Mouse (Mus musculus): ENCODE measurements around the gene Ino80d. TPM values are rescaled to one million over a fixed set of nuclear protein-coding genes. Genes with fewer than 3 reads are reported as not detected.

Gene Ino80d
- polyA plus RNA-seq, 1 experiment from 2014 or later: 4.9 TPM

DNA sequence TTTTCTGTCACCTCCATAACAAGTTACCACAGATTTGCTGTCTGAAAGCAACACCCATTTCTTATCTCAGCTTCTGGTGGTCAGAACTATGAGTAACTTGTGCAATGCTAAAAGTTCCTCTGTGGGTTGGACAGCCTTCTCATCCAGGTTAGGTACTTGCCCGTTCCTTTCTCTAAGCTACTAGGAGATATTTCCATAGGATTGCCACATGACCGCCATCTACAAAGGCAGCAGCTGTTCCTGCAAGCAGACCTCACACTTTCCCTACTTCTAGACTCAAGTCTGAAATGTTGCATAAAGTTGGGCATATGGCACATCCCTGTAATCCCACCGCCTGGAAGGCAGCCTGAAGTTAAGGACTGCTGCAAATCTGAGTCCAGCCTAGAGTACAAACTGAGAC is 11.7 kb upstream of the Ino80d start:
- H3K27ac ChIP-seq (ENCODE audit: low read length): no peak overlapping the region
- ATAC-seq (ENCODE audit: low read depth): no peak
- peaks cover 8% of the 10 kb centered on the region for H3K4me1 ChIP-seq (ENCODE audit: control insufficient read depth, low read depth, low read length)
- no peak overlapping the region for H3K4me2 ChIP-seq (ENCODE audit: low read depth, low read length)
- no peaks in the 10 kb centered on the region for H3K27me3 ChIP-seq (ENCODE audit: control insufficient read depth, insufficient read depth, low read depth, low read length)
- H3K9me3 ChIP-seq (replicated peaks; ENCODE audit: control insufficient read depth, low read length): no peaks in the 10 kb centered on the region
- no peak overlapping the region for H3K4me3 ChIP-seq (ENCODE audit: low read depth, low read length)
- no peak overlapping the region for H3K9ac ChIP-seq (ENCODE audit: low read depth, low read length)
- peaks cover 17% of the 10 kb centered on the region for H3K36me3 ChIP-seq (ENCODE audit: control insufficient read depth, insufficient read depth)
- 60% methylated on average over 3 of the region's 3 CpGs for WGBS (ENCODE audit: insufficient replicate concordance)

DNA sequence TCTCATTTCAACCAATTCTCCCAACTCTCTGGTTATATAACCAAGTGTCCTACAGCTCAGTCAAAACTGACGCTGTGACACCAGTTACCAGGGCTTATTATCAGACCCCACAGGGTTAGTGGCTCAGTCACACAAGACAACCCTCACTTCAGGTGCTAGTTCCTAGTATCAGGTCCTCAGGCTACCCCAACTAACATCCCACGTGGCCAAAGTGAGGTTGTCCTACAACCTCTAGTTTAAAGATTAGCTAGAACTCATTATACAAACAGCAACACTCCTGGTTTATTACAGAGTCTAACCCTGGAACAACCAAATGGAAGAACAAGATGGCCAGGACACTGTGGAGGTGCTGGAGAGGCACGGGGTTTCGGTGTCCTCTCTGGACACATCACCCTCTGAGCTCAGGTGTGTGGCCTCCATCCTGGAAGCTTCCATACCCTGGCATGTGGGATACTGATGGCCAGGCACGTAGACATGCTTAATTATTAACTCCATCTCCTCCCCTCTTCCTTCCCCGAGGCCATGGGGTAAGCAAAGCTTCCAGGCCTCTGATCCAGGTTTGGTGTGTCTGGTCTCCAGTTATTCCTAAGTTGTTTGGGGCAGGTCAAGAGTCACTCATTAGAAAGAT is 9.5 kb upstream of the Ino80d start:
- H3K36me3 ChIP-seq (ENCODE audit: control insufficient read depth, insufficient read depth): peaks cover 38% of the 10 kb centered on the region
- no peaks in the 10 kb centered on the region for H3K9me3 ChIP-seq (replicated peaks; ENCODE audit: control insufficient read depth, low read length)
- peaks cover 4% of the 10 kb centered on the region for H3K4me1 ChIP-seq (ENCODE audit: control insufficient read depth, low read depth, low read length)
- no peak overlapping the region for H3K4me3 ChIP-seq (ENCODE audit: low read depth, low read length)
- H3K4me2 ChIP-seq (ENCODE audit: low read depth, low read length): no peak overlapping the region
- H3K27me3 ChIP-seq (ENCODE audit: control insufficient read depth, insufficient read depth, low read depth, low read length): no peaks in the 10 kb centered on the region
- H3K9ac ChIP-seq (ENCODE audit: low read depth, low read length): no peak overlapping the region
- peak; percentile 83 for ATAC-seq (ENCODE audit: low read depth)
- WGBS (ENCODE audit: insufficient replicate concordance): 64% methylated on average over 6 of the region's 6 CpGs
- peak overlapping the region; percentile 84 for H3K27ac ChIP-seq (ENCODE audit: low read length)

DNA sequence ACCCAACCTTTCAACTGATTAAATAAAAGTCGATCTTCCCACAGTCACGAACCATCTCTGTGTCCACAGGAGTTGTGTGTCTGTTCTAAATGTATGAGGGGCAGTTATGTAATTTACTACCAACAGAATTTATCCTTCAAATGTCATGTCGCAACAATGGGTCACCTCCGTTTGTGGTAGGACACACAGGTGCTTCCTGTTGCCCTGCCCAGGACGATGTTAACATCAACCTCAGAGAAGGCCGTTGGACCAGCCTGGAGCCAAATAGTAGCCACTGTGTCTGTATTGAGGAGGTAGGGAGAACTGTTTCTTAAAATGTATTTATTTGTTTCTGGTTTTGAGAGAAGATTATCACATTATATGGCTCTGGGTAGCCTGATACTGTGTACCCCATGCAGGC is 7.5 kb upstream of the Ino80d start:
- Histone ChIP-seq H3K4me2 (ENCODE audit: low read depth, low read length) (no peak overlapping the region), H3K27ac (ENCODE audit: low read length) (peak overlapping the region; percentile 67), H3K9ac (ENCODE audit: low read depth, low read length) (no peak overlapping the region), H3K4me3 (ENCODE audit: low read depth, low read length) (no peak overlapping the region), H3K27me3 (ENCODE audit: control insufficient read depth, insufficient read depth, low read depth, low read length) (no peaks in the 10 kb centered on the region), H3K9me3 (replicated peaks; ENCODE audit: control insufficient read depth, low read length) (no peaks in the 10 kb centered on the region), H3K36me3 (ENCODE audit: control insufficient read depth, insufficient read depth) (peaks cover 46% of the 10 kb centered on the region), H3K4me1 (ENCODE audit: control insufficient read depth, low read depth, low read length) (peaks cover 6% of the 10 kb centered on the region)
- 39% methylated on average over 6 of the region's 6 CpGs for WGBS (ENCODE audit: insufficient replicate concordance)
- no peak for ATAC-seq (ENCODE audit: low read depth)

DNA sequence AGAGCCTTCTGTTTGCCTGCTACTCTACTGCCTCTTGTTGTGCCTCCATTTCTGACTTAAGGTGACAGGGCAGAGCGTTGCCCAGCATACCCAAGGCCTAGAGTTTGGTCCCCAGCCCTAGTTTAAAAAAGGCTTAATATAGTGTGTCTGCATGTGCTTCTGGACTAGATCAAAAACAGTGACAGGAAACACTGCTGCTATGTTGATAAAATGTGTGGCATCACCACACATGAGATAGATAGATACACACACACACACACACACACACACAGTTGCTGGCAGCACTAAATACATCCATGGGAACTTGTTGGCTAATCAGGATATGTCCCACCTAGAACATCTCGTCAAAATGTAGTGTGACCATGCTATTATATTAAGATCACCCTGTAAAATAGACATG is 5.9 kb upstream of the Ino80d start:
- no peak overlapping the region for H3K4me3 ChIP-seq (ENCODE audit: low read depth, low read length)
- peaks cover 12% of the 10 kb centered on the region for H3K4me1 ChIP-seq (ENCODE audit: control insufficient read depth, low read depth, low read length)
- 46% methylated on average over 2 of the region's 2 CpGs for WGBS (ENCODE audit: insufficient replicate concordance)
- peaks cover 46% of the 10 kb centered on the region for H3K36me3 ChIP-seq (ENCODE audit: control insufficient read depth, insufficient read depth)
- no peak overlapping the region for H3K9ac ChIP-seq (ENCODE audit: low read depth, low read length)
- ATAC-seq (ENCODE audit: low read depth): no peak
- no peaks in the 10 kb centered on the region for H3K27me3 ChIP-seq (ENCODE audit: control insufficient read depth, insufficient read depth, low read depth, low read length)
- H3K4me2 ChIP-seq (ENCODE audit: low read depth, low read length): no peak overlapping the region
- H3K9me3 ChIP-seq (replicated peaks; ENCODE audit: control insufficient read depth, low read length): no peaks in the 10 kb centered on the region
- H3K27ac ChIP-seq (ENCODE audit: low read length): no peak overlapping the region

DNA sequence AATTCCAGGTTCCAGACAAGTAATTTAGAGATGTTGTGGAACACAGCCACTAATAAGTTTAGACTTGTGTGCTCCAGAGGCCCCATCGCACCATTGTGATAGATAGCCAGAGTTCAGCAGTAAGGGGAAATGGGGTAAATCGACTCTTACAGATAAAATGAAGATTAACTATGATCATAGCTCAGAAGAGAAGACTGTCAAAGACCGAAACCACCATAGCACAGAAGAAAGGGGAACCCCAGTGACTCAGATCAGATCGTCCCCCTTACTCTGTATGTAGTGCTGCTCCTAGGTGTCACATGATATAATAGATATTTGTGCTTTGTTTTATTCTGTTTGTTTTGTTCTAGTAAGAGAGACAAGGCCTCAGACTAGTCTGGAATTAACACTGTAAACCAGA is 5.2 kb upstream of the Ino80d start:
- WGBS (ENCODE audit: insufficient replicate concordance): 30% methylated on average over 4 of the region's 4 CpGs
- ATAC-seq (ENCODE audit: low read depth): no peak
- no peak overlapping the region for H3K4me2 ChIP-seq (ENCODE audit: low read depth, low read length)
- no peaks in the 10 kb centered on the region for H3K9me3 ChIP-seq (replicated peaks; ENCODE audit: control insufficient read depth, low read length)
- H3K27me3 ChIP-seq (ENCODE audit: control insufficient read depth, insufficient read depth, low read depth, low read length): no peaks in the 10 kb centered on the region
- H3K36me3 ChIP-seq (ENCODE audit: control insufficient read depth, insufficient read depth): peaks cover 46% of the 10 kb centered on the region
- H3K4me3 ChIP-seq (ENCODE audit: low read depth, low read length): no peak overlapping the region
- H3K4me1 ChIP-seq (ENCODE audit: control insufficient read depth, low read depth, low read length): peaks cover 12% of the 10 kb centered on the region
- H3K27ac ChIP-seq (ENCODE audit: low read length): no peak overlapping the region
- no peak overlapping the region for H3K9ac ChIP-seq (ENCODE audit: low read depth, low read length)

DNA sequence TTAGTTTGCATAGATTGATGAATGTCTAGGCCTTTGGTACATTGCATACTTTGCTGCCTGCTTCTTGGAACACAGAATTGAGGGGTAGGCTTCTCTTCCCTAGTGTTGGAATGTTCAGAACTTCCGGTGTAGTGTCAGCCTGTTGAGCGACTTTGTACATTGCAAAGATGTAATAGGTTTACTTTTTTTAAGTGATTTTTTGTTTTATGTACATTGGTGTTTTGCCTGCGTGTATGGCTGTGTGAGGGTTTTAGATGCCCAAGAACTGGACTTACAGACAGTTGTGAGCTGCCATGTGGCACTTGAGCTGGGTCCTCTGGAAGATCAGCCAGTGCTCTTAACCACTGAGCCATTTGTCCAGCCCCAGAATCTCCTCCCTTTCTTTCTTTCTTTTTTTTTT is 1.1 kb upstream of the Ino80d start:
- H3K4me1 ChIP-seq (ENCODE audit: control insufficient read depth, low read depth, low read length): peaks cover 19% of the 10 kb centered on the region
- no peak for ATAC-seq (ENCODE audit: low read depth)
- H3K9me3 ChIP-seq (replicated peaks; ENCODE audit: control insufficient read depth, low read length): no peaks in the 10 kb centered on the region
- peak overlapping the region; percentile 90 for H3K4me3 ChIP-seq (ENCODE audit: low read depth, low read length)
- peak overlapping the region; percentile 81 for H3K4me2 ChIP-seq (ENCODE audit: low read depth, low read length)
- H3K9ac ChIP-seq (ENCODE audit: low read depth, low read length): peak overlapping the region; percentile 99
- H3K27ac ChIP-seq (ENCODE audit: low read length): peak overlapping the region; percentile 98
- 14% methylated on average over 3 of the region's 3 CpGs for WGBS (ENCODE audit: insufficient replicate concordance)
- H3K36me3 ChIP-seq (ENCODE audit: control insufficient read depth, insufficient read depth): peaks cover 23% of the 10 kb centered on the region
- H3K27me3 ChIP-seq (ENCODE audit: control insufficient read depth, insufficient read depth, low read depth, low read length): no peaks in the 10 kb centered on the region

DNA sequence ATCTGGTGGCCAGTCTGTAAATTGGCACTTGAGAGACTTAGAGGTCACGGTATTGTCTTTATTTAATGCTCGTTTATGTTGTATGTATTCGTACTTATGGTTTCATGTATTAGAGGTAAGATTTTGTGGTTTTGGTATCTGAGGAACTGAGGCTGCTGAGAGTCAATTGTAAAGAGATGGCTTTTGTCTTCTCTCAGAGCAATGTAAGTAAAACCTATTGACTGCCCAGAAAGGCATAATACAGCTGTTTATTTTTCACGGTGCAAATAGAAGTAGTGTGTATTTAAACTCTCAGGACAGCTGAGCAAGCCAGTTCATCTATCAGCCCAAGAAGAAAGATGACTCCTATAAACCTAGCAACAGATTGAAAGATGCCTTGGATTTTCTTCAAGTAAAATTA is 629 bp upstream of the Ino80d start:
- Histone ChIP-seq H3K36me3 (ENCODE audit: control insufficient read depth, insufficient read depth) (peaks cover 19% of the 10 kb centered on the region), H3K27ac (ENCODE audit: low read length) (peak overlapping the region; percentile 98), H3K9me3 (replicated peaks; ENCODE audit: control insufficient read depth, low read length) (no peaks in the 10 kb centered on the region), H3K9ac (ENCODE audit: low read depth, low read length) (peak overlapping the region; percentile 99), H3K4me3 (ENCODE audit: low read depth, low read length) (peak overlapping the region; percentile 90), H3K27me3 (ENCODE audit: control insufficient read depth, insufficient read depth, low read depth, low read length) (no peaks in the 10 kb centered on the region), H3K4me1 (ENCODE audit: control insufficient read depth, low read depth, low read length) (peaks cover 20% of the 10 kb centered on the region), H3K4me2 (ENCODE audit: low read depth, low read length) (peak overlapping the region; percentile 81)
- whole genome bisulfite sequencing (ENCODE audit: insufficient replicate concordance): 3% methylated on average over 4 of the region's 4 CpGs
- ATAC-seq (ENCODE audit: low read depth): no peak

DNA sequence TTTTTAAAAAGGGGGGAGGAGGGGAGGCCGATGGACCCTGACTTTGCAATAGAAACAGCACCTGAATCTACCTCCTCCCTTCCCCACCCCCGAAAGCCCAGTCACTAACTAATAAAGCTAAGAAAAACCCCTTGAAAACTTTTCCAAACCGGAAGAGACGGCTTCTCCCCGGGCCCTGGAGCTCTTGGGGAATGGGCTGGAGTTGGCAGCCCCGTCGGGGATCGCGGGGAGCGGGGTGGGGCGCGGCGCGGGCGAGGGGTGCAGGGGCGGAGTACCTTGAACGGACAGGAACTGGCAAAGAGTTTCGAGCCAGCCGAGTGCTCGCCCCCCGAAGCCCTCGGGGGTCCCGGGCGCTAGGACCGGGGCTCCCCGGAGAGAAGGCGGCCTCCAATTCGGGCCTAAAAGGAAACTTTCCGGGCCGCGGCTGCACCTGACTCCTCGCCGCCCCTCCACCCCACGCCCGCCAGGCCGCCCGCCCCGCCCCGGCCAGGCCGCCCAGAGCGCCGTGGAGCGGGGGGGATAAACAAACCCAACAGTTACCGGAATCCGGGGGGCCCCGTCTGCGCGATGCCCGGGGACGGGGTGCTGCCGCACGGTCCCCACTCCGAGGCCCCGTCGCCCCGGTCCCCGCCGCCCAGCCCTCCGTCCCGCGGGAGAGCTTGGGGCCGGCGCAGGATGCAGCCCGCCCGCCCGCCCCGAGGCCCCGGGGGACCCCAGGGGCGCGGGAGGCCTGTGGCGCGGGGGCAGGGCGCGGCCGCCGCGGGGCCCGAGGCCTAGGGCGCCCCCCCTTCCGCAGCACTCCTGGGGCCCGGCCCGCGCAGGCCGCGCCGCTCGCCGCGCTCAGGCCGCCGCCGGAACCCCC is 962 bp downstream of the Ino80d start:
- peak; percentile 74 for ATAC-seq (ENCODE audit: low read depth)
- Histone ChIP-seq H3K9ac (ENCODE audit: low read depth, low read length) (peak overlapping the region; percentile 99), H3K4me3 (ENCODE audit: low read depth, low read length) (peak overlapping the region; percentile 90), H3K4me2 (ENCODE audit: low read depth, low read length) (peak overlapping the region; percentile 81), H3K27ac (ENCODE audit: low read length) (peak overlapping the region; percentile 98), H3K36me3 (ENCODE audit: control insufficient read depth, insufficient read depth) (peaks cover 5% of the 10 kb centered on the region), H3K4me1 (ENCODE audit: control insufficient read depth, low read depth, low read length) (peaks cover 18% of the 10 kb centered on the region), H3K9me3 (replicated peaks; ENCODE audit: control insufficient read depth, low read length) (no peaks in the 10 kb centered on the region), H3K27me3 (ENCODE audit: control insufficient read depth, insufficient read depth, low read depth, low read length) (no peaks in the 10 kb centered on the region)
- under 1% methylated on average over 45 of the region's 92 CpGs for WGBS (ENCODE audit: insufficient replicate concordance)

DNA sequence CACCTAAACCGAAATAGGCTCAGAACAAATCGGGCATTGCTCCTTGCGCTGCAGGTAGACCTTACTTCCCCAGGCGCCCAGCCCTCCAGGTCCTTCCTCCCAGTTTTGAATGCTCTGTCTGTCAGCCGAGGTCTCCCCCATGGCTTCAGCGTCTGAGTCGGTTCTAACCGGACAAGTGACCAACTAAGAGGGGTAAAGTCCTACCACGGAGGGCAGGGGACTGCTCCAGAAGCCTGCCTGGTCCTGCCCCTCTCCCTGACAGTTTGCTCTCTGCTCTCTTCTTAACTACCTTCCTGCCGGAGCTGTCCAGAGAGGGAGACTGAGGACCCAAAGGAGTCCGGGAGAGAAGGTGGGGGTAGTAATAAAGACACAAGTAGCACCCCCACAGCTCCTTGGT is 1.6 kb downstream of the Ino80d start:
- Histone ChIP-seq H3K4me2 (ENCODE audit: low read depth, low read length) (peak overlapping the region; percentile 81), H3K27ac (ENCODE audit: low read length) (peak overlapping the region; percentile 98), H3K9ac (ENCODE audit: low read depth, low read length) (peak overlapping the region; percentile 99), H3K36me3 (ENCODE audit: control insufficient read depth, insufficient read depth) (no peaks in the 10 kb centered on the region), H3K9me3 (replicated peaks; ENCODE audit: control insufficient read depth, low read length) (no peaks in the 10 kb centered on the region), H3K4me3 (ENCODE audit: low read depth, low read length) (peak overlapping the region; percentile 90), H3K27me3 (ENCODE audit: control insufficient read depth, insufficient read depth, low read depth, low read length) (no peaks in the 10 kb centered on the region), H3K4me1 (ENCODE audit: control insufficient read depth, low read depth, low read length) (peaks cover 18% of the 10 kb centered on the region)
- ATAC-seq (ENCODE audit: low read depth): no peak
- 2% methylated on average over 11 of the region's 11 CpGs for WGBS (ENCODE audit: insufficient replicate concordance)
